Mouse (Mus musculus) liver, postnatal 0 days (tissue): ENCODE results near the gene Prl8a6. TPM values are rescaled to one million over a fixed set of nuclear protein-coding genes. Genes with fewer than 3 reads are reported as not detected.

Source experiments
- ATAC-seq: fragments of 200-750 bp; cut with Nextera tagmentation; 2 replicates; pipeline ENCODE4 v1.8.0; 2017; ENCODE audit warnings: mild to moderate bottlenecking, moderate library complexity
- DNase-seq: peaks from one replicate; pipeline ENCODE4 v3.0.0-alpha.2; 2016
- H3K27ac ChIP-seq: fragments of 300-500 bp; sonication (generic); 2 replicates; pipeline ENCODE4 v1.5.1; 2014; ENCODE audit warnings: antibody characterized with exemption, moderate library complexity, mild to moderate bottlenecking, low read depth
- H3K27me3 ChIP-seq: fragments of 300-500 bp; sonication (generic); 2 replicates; pipeline ENCODE4 v1.6.1; 2014; ENCODE audit warnings: low read length, control low read depth, mixed read lengths; ENCODE audit not compliant: insufficient read depth
- H3K36me3 ChIP-seq: fragments of 300-500 bp; sonication (generic); replicated peaks from 2 replicates; pipeline ENCODE4 v1.6.1; 2014; ENCODE audit warnings: mild to moderate bottlenecking, control low read depth, low read length, moderate library complexity, mixed read lengths; ENCODE audit not compliant: insufficient read depth
- H3K4me1 ChIP-seq: fragments of 300-500 bp; sonication (generic); 2 replicates; pipeline ENCODE4 v1.6.1; 2014; ENCODE audit warnings: antibody characterized with exemption, mild to moderate bottlenecking, control low read depth; ENCODE audit not compliant: insufficient read depth
- H3K4me2 ChIP-seq: fragments of 300-500 bp; sonication (generic); 2 replicates; pipeline ENCODE4 v1.6.1; 2014; ENCODE audit warnings: low read depth, mild to moderate bottlenecking, low read length, moderate library complexity, mixed read lengths
- H3K4me3 ChIP-seq: fragments of 300-500 bp; sonication (generic); 2 replicates; pipeline ENCODE4 v1.5.1; 2014; ENCODE audit warnings: low read depth, low read length
- H3K9ac ChIP-seq: fragments of 300-500 bp; sonication (generic); replicated peaks from 2 replicates; pipeline ENCODE4 v1.6.1; 2014; ENCODE audit warnings: mild to moderate bottlenecking, moderate library complexity
- H3K9me3 ChIP-seq: fragments of 300-500 bp; sonication (generic); 2 replicates; pipeline ENCODE4 v1.6.1; 2016; ENCODE audit warnings: mild to moderate bottlenecking, control low read depth, low read length, mixed read lengths
- CTCF ChIP-seq: sonication (generic); IDR thresholded peaks from 2 replicates; pipeline ENCODE4 v1.5.1; 2016; ENCODE audit warnings: antibody characterized with exemption, low read depth
- EP300 ChIP-seq: IDR thresholded peaks from 2 replicates; pipeline ENCODE4 v1.6.1; 2016; ENCODE audit warnings: antibody characterized with exemption, low read depth, mild to moderate bottlenecking
- WGBS: fragments of 180-500 bp; shearing (Covaris S2); extraction: QIAGEN DNeasy Blood & Tissue Kit; methylation state at CpG from one replicate; pipeline ENCODE4 v1.1.7; 2014; ENCODE audit not compliant: insufficient replicate concordance; 5-methylcytosine and 5-hydroxymethylcytosine counted together
- polyA plus RNA-seq: library from polyadenylated mRNA; unstranded; fragments of >200 nt; fragmentation: Nextera tagmentation; extraction: Ambion mirVana; gene quantifications from 2 replicates; pipeline ENCODE4 v1.2.1, GENCODE M21; 2015

Prl8a6 gene
- polyA plus RNA-seq, result not detected in 2 replicates

GRCm38 (mm10) chr13:27438588-27438987, at the start of gene Prl8a6:
TSS of gene Prl8a6 (minus strand) at chr13:27438688.
- WGBS, result 65% methylated on average over 3 of the region's 3 CpGs
- Histone ChIP-seq H3K4me1 (no peaks in the 10 kb centered on the region), H3K9ac (no peak within 1 kb of the TSS), H3K9me3 (no peaks in the 10 kb centered on the region), H3K4me2 (no peak within 1 kb of the TSS), H3K36me3 (no peaks in the 10 kb centered on the region), H3K4me3 (no peak within 1 kb of the TSS), H3K27me3 (no peaks in the 10 kb centered on the region), H3K27ac (no peak within 1 kb of the TSS)
- TF ChIP-seq CTCF, result no peak
- no peak for DNase-seq
- no peak for ATAC-seq

- ATAC-seq (no peak), DNase-seq (no peak)
- no peaks in the 10 kb centered on the region for H3K36me3 ChIP-seq
- H3K27ac ChIP-seq, result no peak overlapping the region
- H3K4me2 ChIP-seq, result no peak overlapping the region
- H3K9ac ChIP-seq, result no peak overlapping the region
- no peaks in the 10 kb centered on the region for H3K4me1 ChIP-seq
- no peak overlapping the region for H3K4me3 ChIP-seq
- 65% methylated on average over 1 of the region's 1 CpGs for WGBS
- H3K27me3 ChIP-seq, result no peaks in the 10 kb centered on the region
- H3K9me3 ChIP-seq, result no peaks in the 10 kb centered on the region
- TF ChIP-seq CTCF (no peak), EP300 (no peak)
These were observed 5.3 kb downstream of the Prl8a6 start for GRCm38 (mm10) chr13:27433159-27433558.

- Histone ChIP-seq H3K27ac (no peak overlapping the region), H3K4me1 (no peaks in the 10 kb centered on the region), H3K27me3 (no peaks in the 10 kb centered on the region), H3K9ac (no peak overlapping the region), H3K9me3 (no peaks in the 10 kb centered on the region), H3K4me3 (no peak overlapping the region), H3K36me3 (no peaks in the 10 kb centered on the region), H3K4me2 (no peak overlapping the region)
- no peak for ATAC-seq
- no peak for DNase-seq
- no peak for TF ChIP-seq EP300
- TF ChIP-seq CTCF, result no peak
These were observed 24.8 kb downstream of the Prl8a6 start for GRCm38 (mm10) chr13:27413640-27414039.

DNA sequence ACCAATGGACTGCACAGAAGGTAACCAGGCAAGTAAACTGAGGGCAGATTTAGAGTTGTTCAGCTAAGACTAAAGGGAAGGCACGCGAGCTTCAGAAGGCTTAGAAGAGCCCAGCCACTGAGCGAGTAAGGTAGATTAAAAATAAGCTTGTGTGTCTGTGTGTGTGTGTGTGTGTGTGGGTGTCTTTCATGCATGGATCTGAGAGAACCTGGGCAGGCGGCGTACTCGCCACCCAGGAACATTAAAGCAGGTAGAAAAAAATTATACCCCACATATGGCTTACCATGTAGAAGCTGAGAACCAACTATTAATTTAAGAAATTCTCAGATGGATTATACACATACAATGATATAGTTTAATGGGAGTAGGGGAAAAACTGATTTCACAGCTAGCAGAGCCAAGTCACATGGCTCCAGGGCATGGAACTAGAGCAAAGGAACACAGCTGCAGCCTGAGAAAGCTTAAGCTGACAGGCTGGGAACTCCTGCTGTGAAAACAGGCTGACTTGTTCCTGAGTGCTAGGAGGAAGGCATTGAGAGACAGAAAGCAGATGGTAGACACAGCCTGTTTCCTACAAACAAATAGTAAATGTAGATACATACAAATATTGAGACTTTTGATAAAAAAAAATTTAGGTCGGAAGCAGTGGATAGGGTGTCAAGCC, 39.3 kb downstream of the Prl8a6 start:
- no peaks in the 10 kb centered on the region for H3K9me3 ChIP-seq
- no peak overlapping the region for H3K4me2 ChIP-seq
- 88% methylated on average over 7 of the region's 7 CpGs for WGBS
- DNase-seq (no peak), ATAC-seq (no peak)
- TF ChIP-seq CTCF (no peak), EP300 (no peak)
- no peaks in the 10 kb centered on the region for H3K36me3 ChIP-seq
- H3K27ac ChIP-seq, result no peak overlapping the region
- H3K9ac ChIP-seq, result no peak overlapping the region
- H3K27me3 ChIP-seq, result no peaks in the 10 kb centered on the region
- H3K4me3 ChIP-seq, result no peak overlapping the region
- H3K4me1 ChIP-seq, result no peaks in the 10 kb centered on the region

- Histone ChIP-seq H3K36me3 (no peaks in the 10 kb centered on the region), H3K4me3 (no peak within 1 kb of the TSS), H3K9ac (no peak within 1 kb of the TSS), H3K27me3 (no peaks in the 10 kb centered on the region), H3K9me3 (no peaks in the 10 kb centered on the region), H3K27ac (no peak within 1 kb of the TSS), H3K4me2 (no peak within 1 kb of the TSS), H3K4me1 (no peaks in the 10 kb centered on the region)
- TF ChIP-seq CTCF (no peak), EP300 (no peak)
- ATAC-seq, result no peak
- WGBS, result 67% methylated on average over 6 of the region's 6 CpGs
- no peak for DNase-seq
These were observed 47.7 kb downstream of the Prl8a6 start, which contains the start of gene Prl2b1 for GRCm38 (mm10) chr13:27390746-27391145. TSS of gene Prl2b1 (minus strand) at chr13:27390846.

Other genes with a start within 250 kb of the Prl8a6 start
- gene Prl3c1, start 242.0 kb downstream of the Prl8a6 start, polyA plus RNA-seq, result not detected in 2 replicates
- gene Prl3b1, start 196.8 kb downstream of the Prl8a6 start, polyA plus RNA-seq, result not detected in 2 replicates
- gene Prl3a1, start 179.3 kb downstream of the Prl8a6 start, polyA plus RNA-seq, result not detected in 2 replicates
- not detected in 2 replicates for gene Prl6a1, start 126.1 kb downstream of the Prl8a6 start, polyA plus RNA-seq
- gene Prl8a2, start 93.0 kb downstream of the Prl8a6 start, polyA plus RNA-seq, result not detected in 2 replicates
- not detected in 2 replicates for gene Prl2b1, start 47.8 kb downstream of the Prl8a6 start, polyA plus RNA-seq
- gene Prl8a8, start 74.5 kb upstream of the Prl8a6 start, polyA plus RNA-seq, result not detected in 2 replicates
- not detected in 2 replicates for gene Prl8a9, start 125.9 kb upstream of the Prl8a6 start, polyA plus RNA-seq
- not detected in 2 replicates for gene Prl8a1, start 143.5 kb upstream of the Prl8a6 start, polyA plus RNA-seq
- gene Prl7b1, start 171.9 kb upstream of the Prl8a6 start, polyA plus RNA-seq, result not detected in 2 replicates
- not detected in 2 replicates for gene Prl7a1, start 203.8 kb upstream of the Prl8a6 start, polyA plus RNA-seq
- not detected in 2 replicates for gene Prl7a2, start 229.3 kb upstream of the Prl8a6 start, polyA plus RNA-seq